Mouse (Mus musculus) left cerebral cortex, adult 2 months (tissue): ENCODE results near the gene Ncapg. TPM values are rescaled to one million over a fixed set of nuclear protein-coding genes. Genes with fewer than 3 reads are reported as not detected.

Experiments used
- DNase-seq, 2 experiments: peaks; one replicate each; pipeline ENCODE4 v3.0.0; 2021 to 2022; ENCODE audit warnings: low spot score in 2 of 2, mixed read lengths in 1 of 2; ENCODE audit errors: extremely low spot score in 1 of 2
- H3K27ac ChIP-seq: fragments of 200-600 bp; 2 replicates; pipeline ENCODE4 v1.8.1; 2022
- H3K4me3 ChIP-seq: fragments of 200-600 bp; 2 replicates; pipeline ENCODE4 v1.8.1; 2022
- CTCF ChIP-seq: fragments of 200-600 bp; IDR thresholded peaks from 2 replicates; pipeline ENCODE4 v1.8.1; 2022; ENCODE audit warnings: antibody characterized with exemption, mild to moderate bottlenecking, moderate library complexity
- intact Hi-C: fragments of 180-260 bp; cut with DNase I; formaldehyde crosslinking; loops from one replicate; pipeline ENCODE4 v1.15.1; 2025
- total RNA-seq, 2 experiments: library from RNA; stranded (reverse); gene quantifications; 2 replicates each; pipeline ENCODE4 v1.2.3; 2021

Gene Ncapg
- total RNA-seq, 2 experiments from 2014 or later: 0.20 to 0.56 TPM

GRCm38 (mm10) chr5:45669234-45669597 is 503 bp upstream of the Ncapg start:
- no peak for TF ChIP-seq CTCF
- Histone ChIP-seq H3K4me3 (peak overlapping the region; percentile 66), H3K27ac (peak overlapping the region; percentile 66)
- intact Hi-C loops: loop anchor here (1.0 to 2.0 kb wide), 4 partner anchors 30 to 678 kb away; partner anchors contain the start of gene Fam184b
- no peak for DNase-seq

GRCm38 (mm10) chr5:45670280-45670670 is 556 bp downstream of the Ncapg start:
- Histone ChIP-seq H3K4me3 (peak overlapping the region; percentile 66), H3K27ac (no peak overlapping the region)
- DNase-seq: no peak
- intact Hi-C loops: no loop called here
- no peak for TF ChIP-seq CTCF

- H3K4me3 ChIP-seq: no peak overlapping the region
Measured at GRCm38 (mm10) chr5:45670894-45671494, 1.3 kb downstream of the Ncapg start.

GRCm38 (mm10) chr5:45675032-45675431 is 5.3 kb downstream of the Ncapg start:
- Histone ChIP-seq H3K27ac (no peak overlapping the region), H3K4me3 (no peak overlapping the region)
- DNase-seq: no peak
- intact Hi-C loops: no loop called here
- no peak for TF ChIP-seq CTCF

More at GRCm38 (mm10) chr5:45670894-45671494, 1.3 kb downstream of the Ncapg start:
- H3K27ac ChIP-seq: no peak overlapping the region
- intact Hi-C loops: no loop called here
- no peak for TF ChIP-seq CTCF
- DNase-seq: no peak

GRCm38 (mm10) chr5:45677639-45678038 is 7.9 kb downstream of the Ncapg start:
- intact Hi-C loops: no loop called here
- no peak for DNase-seq
- H3K4me3 ChIP-seq: no peak overlapping the region
- no peak for TF ChIP-seq CTCF
- H3K27ac ChIP-seq: no peak overlapping the region

- intact Hi-C loops: no loop called here
Measured at GRCm38 (mm10) chr5:45679955-45680354, 10.2 kb downstream of the Ncapg start.

GRCm38 (mm10) chr5:45683388-45683787 is 13.7 kb downstream of the Ncapg start:
- DNase-seq: no peak
- H3K4me3 ChIP-seq: no peak overlapping the region
- no peak overlapping the region for H3K27ac ChIP-seq
- intact Hi-C loops: no loop called here
- no peak for TF ChIP-seq CTCF

More at GRCm38 (mm10) chr5:45679955-45680354, 10.2 kb downstream of the Ncapg start:
- DNase-seq: no peak
- H3K27ac ChIP-seq: no peak overlapping the region
- no peak for TF ChIP-seq CTCF
- no peak overlapping the region for H3K4me3 ChIP-seq

- no peak overlapping the region for H3K27ac ChIP-seq
- H3K4me3 ChIP-seq: no peak overlapping the region
- intact Hi-C loops: no loop called here
- DNase-seq: no peak
- no peak for TF ChIP-seq CTCF
Measured at GRCm38 (mm10) chr5:45685243-45685642, 15.5 kb downstream of the Ncapg start.

GRCm38 (mm10) chr5:45686223-45686622 is 16.5 kb downstream of the Ncapg start:
- TF ChIP-seq CTCF: no peak
- DNase-seq: no peak
- intact Hi-C loops: no loop called here
- Histone ChIP-seq H3K27ac (no peak overlapping the region), H3K4me3 (no peak overlapping the region)

GRCm38 (mm10) chr5:45689152-45689551 is 19.4 kb downstream of the Ncapg start:
- intact Hi-C loops: no loop called here
- no peak for TF ChIP-seq CTCF
- DNase-seq: no peak

GRCm38 (mm10) chr5:45690802-45691201 is 21.1 kb downstream of the Ncapg start:
- intact Hi-C loops: no loop called here
- no peak for DNase-seq
- no peak overlapping the region for H3K27ac ChIP-seq

More at GRCm38 (mm10) chr5:45689152-45689551, 19.4 kb downstream of the Ncapg start:
- Histone ChIP-seq H3K4me3 (no peak overlapping the region), H3K27ac (no peak overlapping the region)

GRCm38 (mm10) chr5:45691678-45692077 is 22.0 kb downstream of the Ncapg start:
- intact Hi-C loops: no loop called here
- Histone ChIP-seq H3K27ac (no peak overlapping the region), H3K4me3 (no peak overlapping the region)
- TF ChIP-seq CTCF: no peak
- DNase-seq: no peak

More at GRCm38 (mm10) chr5:45690802-45691201, 21.1 kb downstream of the Ncapg start:
- no peak overlapping the region for H3K4me3 ChIP-seq
- TF ChIP-seq CTCF: no peak

- no peak for TF ChIP-seq CTCF
- Histone ChIP-seq H3K4me3 (no peak overlapping the region), H3K27ac (no peak overlapping the region)
- intact Hi-C loops: no loop called here
- no peak for DNase-seq
Measured at GRCm38 (mm10) chr5:45706811-45707210, 37.1 kb downstream of the Ncapg start.
